Mouse (Mus musculus) liver (tissue): ENCODE measurements around the gene Ptprcap.
"Not testable (repeated sequence)": the region's sequence is repeated elsewhere in the genome, so short reads cannot be mapped to it uniquely, and the experiment has no call there.

Source experiments
- DNase-seq: peaks from one replicate; pipeline ENCODE4 v3.0.0-alpha.2; 2020; ENCODE audit warnings: mixed read lengths

The Ptprcap gene

DNA sequence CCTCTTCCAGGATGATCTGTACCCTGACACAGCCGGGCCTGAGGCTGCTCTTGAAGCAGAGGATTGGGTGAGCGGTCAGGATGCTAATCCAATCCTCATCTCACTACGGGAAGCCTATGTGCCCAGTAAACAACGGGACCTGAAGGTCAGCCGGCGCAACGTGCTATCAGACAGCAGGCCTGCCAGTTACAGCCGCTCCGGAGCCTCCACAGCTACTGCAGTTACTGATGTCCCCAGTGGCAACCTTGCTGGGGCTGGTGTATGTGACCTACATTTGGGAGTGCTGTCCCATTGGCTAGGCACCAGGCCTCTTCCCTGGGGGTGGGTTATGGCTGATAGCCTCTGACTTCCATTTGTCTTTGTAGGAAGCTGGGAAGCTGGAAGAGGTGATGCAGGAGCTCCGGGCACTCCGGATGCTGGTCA lies at the start of gene Ptprcap:
TSS of gene Ptprcap (plus strand) at position 373 of the 423 bp plus-strand sequence.
- no peak for DNase-seq

DNA sequence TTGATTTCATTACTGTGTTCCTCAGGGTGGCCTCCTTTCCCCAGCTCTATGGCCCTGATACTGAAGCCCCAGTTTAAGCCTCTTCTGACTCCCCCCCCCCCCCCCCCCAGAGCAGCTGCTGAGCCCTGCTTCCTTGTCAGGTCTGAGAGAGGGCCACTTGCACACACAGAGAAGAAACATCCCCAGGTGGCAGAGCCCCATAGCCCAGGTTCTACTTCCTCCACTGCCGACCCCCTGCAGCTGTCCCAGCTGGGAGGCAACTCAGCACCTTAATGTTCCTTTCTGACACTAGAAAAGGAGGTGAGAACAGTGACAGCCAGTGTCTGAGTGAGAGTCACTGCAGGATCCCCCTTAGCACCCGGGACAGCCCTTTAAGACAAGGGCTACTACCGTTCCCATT lies 49.6 kb upstream of the Ptprcap start:
- DNase-seq, result no peak

DNA sequence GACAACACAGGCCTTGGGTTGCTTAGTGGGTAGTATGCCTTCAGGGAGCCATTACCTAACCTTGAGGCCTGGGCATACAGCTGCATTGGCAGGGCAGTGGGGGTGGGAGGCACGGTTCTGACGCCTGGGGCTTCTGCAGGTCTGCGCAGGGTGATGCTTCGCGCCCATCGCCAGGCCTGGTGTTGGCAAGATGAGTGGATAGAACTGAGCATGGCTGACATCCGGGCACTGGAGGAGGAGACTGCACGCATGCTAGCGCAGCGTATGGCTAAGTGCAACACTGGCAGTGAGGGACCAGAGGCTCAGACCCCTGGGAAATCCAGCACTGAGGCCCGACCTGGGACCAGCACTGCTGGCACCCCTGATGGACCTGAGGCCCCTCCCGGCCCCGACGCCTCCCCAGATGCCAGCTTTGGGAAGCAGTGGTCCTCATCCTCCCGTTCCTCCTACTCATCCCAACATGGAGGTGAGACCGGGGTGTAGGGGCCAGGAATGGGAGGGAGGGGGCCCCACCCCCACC lies 48.7 kb upstream of the Ptprcap start:
- DNase-seq, result no peak

DNA sequence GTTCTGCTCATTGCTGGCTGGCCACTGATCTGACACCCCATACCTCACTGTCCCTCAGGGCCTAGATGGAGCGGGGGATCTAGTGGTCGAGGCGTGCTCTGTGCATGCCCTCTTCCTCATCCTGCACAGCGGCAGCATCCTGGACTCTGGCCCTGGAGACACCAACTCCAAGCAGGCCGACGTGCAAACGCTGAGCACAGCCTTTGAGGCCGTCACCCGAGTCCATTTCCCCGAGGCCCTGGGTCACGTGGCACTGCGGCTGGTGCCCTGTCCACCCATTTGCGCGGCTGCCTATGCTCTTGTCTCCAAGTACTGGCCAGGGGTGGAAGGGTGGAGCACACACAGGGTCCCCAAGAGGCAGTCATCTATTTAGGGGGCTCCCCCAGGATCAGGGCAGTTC lies 46.8 kb upstream of the Ptprcap start:
- no peak for DNase-seq

DNA sequence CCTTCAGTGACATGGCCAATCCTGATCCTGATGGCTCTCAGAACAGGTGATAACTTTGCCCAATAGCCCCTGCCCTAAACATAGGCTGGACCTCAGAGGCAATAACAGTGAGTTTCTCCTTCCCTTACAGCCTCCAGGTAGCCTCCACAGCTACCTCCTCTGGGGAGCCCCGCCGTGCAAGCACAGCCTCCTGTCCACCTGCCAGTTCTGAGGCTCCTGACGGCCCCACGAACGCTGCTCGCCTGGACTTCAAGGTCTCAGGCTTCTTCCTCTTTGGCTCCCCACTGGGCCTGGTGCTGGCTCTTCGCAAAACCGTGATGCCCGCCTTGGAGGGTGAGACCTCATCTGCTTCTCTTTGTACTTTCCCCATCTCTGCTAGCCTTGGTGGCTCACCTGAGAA lies 44.9 kb upstream of the Ptprcap start:
- no peak for DNase-seq

DNA sequence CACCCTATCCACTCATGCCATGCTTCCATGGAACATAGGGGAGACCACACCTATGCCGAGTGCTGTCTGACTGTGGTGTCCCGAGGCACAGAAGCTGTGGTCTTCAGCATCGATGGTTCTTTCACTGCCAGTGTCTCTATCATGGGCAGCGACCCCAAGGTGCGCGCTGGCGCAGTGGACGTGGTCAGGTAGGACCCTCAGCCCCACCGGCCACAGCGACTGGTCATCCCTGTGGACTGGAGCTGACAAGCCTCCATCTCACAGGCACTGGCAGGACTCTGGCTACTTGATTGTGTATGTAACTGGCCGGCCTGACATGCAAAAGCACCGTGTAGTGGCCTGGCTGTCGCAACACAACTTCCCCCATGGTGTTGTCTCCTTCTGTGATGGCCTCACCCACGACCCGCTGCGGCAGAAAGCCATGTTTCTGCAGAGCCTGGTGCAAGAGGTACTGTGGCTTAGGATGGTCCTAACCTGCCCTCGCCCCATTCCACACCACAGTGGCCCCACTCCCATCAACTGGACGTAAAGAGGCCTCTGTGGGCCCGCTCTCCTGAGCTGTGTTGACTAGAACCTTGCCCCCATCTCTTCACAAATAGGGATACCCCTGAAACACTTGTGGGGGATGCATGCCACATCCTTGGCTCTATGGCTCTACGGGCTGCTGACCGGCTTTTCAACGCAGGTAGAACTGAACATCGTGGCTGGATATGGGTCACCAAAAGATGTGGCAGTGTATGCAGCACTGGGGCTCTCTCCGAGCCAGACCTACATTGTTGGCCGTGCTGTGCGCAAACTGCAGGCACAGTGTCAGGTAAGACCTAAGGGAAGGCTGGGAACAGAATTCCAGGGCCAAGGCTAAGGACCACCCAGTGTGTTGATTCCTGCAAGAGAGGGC lies 41.1 kb upstream of the Ptprcap start:
- DNase-seq, result no peak

DNA sequence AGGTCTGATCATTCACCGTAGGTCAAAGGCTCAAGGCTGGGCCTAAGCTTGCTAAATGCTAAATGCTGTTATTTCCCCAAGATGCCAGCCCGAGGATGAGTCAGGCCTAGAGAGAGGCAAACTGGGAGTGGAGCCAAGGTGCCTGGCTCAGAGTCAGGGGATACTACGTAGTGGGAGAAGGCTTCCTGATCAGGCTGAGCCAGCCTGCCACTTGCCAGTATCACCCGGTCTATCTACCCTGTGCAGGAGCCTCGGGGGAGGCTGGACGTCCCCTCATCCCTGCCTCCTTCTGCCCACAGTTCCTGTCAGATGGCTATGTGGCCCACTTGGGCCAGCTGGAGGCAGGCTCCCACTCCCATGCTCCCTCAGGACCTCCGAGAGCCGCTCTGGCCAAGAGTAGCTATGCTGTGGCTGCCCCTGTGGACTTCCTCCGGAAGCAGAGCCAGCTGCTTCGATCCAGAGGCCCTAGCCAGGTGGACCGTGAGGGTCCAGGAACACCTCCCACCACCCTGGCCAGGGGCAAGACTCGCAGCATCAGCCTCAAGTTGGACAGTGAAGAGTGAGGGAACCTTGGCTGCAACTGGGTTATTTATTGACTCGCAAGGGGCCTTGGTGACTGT lies 40.1 kb upstream of the Ptprcap start:
- DNase-seq, result peak; percentile 41

DNA sequence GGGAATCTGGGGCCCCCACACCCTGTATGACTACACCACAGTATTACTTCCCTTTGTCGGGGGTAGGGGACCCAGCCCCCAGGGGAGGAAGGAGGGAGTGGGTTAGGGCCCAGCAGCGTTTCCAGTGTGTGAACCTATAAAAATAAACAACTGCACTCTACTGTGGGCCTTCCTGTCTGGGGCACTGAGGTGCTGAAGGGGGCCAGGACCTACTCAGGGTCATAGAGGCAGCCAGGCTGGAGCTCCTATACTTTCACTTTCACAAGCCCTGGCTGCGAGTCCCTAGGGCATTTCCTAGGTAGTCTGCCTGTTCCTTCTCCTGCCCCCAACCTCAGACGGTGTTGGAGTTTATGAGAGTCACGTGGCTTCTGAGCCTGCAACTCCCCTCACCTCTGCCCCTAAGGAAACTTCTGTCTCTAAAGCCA lies 39.6 kb upstream of the Ptprcap start:
- DNase-seq, result no peak

DNA sequence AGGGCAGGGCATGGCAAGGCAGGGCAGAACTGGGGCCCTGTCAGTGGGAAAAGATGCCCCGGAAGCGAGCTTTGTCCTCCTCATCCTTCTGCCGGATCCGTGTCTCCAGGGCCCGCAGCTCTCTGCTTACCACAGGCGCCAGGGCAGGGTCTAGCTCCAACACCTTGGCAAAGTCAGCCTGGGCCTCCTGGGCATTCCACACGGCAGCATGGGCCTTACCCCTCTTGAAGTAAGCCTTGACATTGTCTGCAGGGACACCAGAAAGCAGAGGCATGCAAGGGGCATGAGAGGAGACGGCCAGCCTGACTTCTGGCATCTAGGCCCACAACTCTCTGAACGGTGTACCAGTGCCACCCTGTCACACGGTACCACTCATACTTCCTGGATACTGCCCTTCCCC lies 38.9 kb upstream of the Ptprcap start:
- DNase-seq, result no peak

DNA sequence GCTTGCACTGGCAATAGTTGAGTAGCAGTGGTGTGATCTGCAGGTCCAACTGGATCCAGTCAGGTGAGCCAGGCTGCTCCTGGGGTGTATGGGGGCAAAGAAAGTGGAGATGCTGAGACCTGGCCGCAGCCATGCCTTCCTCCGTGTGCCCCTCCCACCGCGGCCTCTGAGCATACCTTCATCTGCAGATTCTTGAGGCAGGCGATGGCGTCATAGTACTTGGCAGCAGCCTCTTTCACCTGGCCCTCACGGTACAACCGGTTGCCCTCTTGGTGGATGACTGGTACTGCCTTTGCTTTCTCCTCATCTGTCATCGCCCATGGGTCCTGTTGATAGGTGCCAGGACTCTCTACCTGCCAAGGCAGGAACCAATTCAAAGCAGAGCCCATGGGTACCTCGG lies 38.3 kb upstream of the Ptprcap start:
- no peak for DNase-seq

DNA sequence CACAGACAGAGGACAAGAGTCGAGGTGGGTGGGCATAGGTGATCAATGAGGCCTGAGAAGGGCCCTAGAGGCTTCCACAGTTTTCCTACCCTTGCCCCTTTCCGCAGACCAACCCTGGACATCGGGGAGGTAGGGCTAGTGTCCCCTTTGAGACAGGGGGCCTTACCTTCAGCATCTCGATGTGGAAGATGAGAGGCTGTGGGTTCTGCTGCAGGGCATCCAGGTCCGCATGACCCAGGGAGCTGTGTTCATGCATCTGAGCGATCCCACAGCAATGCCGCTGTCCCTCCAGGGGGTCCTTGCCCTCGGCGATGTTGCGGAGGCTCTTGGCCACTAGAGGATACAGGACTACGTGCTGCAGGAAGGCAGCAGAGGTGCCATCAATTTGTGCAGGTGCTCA lies 37.6 kb upstream of the Ptprcap start:
- no peak for DNase-seq

DNA sequence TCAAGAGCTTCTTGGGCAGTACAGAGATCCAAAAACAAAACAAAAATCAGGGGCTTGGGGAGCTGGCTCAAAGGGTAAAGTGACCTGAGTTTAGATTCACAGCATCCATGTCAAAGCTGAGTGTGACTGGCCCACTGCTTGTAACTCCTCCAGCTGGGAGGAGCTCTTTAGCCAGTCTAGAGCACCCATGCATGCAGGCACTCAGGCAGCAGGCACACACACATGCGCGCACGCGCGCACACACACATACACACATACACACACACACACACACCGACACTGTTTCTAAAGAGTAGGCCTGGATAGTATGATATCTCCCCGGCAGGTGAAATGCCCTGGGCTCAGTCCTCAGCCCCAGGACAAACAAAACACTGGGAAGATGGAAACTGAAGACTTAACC lies 36.4 kb upstream of the Ptprcap start:
- DNase-seq, result no peak

DNA sequence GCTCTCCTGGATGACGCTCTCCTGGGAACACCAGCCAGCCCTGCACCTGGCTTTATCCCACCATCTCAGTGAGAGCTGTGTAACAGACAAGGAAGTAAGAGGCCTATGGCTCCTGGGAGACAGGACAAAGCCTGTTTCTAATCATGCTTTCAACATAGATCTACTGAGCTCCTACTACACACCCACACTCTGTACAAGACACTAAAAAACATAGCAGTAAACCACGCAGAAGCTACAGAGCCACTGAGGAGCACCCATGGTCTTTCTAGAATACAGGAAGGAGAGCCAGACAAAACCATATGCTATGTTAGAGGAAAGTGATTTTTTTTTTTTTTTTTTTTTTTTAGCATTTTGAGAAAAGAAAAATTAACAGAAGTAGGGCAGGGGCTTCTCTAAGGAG lies 35.1 kb upstream of the Ptprcap start:
- DNase-seq, result no peak

DNA sequence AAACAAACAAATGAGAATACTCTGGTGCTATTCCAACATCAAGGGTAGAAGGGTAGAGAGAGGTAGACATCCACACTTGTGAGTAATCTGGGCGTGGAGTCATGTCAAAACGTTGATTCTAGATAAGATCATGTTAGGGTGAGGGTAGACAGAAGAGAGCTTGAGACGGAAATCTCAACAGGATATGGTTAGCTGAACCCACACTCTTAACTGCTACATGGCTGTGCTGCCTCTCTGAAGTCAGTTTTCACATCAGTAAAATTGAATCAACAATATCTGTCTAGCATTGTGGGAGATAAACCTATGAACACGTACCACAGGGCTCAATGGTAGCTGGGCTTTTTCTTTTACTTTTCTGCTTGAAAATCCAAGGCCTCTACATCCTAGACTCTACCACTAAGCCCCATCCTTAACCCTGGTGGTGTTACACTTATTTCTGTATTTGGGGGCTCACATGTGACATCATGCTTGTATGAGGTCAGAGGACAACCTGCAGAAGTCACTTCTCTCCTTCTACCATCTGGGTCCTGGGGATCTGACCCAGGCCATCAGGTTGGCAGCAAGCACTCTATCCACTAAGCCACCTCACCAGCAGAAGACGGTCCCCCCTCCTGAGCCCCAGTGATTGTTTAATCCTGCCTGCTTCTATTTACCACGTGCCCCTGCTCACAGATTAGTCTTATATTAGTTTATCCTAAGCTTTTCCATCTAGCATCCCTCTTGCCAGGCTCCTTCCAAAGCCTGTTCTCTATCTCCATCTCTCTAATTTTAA lies 33.5 kb upstream of the Ptprcap start:
- DNase-seq, result no peak

DNA sequence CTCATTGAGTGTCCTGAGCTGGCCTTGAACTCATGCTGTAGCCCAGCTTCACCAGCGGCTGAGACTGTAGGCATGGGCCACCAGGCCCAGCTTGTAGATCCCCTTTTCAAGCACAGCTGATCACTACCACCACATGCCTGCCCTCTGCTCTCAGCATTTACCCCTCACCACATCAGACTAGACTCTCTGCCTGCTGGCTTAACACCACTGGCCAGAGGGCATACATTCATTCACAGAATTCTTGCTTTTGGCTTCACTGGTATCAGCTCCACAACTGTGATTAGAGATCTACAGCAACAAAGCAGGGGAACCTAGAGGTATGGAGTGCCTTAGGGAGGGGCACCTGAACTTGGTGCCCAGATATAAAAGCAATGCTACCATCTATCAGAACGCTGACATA lies 32.9 kb upstream of the Ptprcap start:
- DNase-seq, result no peak

DNA sequence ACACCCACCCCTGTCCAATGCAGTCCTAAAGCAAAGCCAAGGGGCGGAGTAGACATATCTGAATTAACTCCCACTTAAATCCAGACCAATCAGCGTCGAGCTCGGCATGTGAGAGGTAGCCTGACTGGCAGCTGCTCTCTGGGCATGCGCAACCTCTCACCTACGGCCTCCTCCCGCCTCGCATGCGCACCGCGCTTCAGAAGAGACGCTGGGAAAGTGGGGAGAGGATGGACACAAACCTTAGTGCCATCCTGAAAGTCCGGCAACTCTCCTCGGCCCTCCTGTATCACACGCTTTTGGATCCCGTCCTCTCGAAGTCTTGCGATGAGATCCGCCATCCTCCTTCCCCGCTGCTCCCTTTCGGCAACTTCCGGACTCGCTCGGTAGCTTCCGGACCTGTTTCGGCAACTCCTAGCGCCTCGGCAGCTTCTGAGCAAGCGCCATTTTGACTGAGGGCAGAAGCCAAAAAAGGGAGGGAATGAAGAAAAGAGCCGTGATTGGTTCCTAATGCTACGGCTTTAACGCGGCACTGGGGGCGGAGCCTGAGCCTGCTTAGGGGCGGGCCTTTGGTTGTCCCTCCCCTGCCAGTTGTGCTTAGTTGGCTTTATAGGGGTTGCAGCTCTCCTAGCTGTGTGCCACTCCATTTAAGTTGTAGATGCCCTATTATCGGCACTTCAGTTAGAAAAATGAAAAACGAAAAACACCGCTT lies 32.2 kb upstream of the Ptprcap start:
- peak; percentile 98 for DNase-seq

DNA sequence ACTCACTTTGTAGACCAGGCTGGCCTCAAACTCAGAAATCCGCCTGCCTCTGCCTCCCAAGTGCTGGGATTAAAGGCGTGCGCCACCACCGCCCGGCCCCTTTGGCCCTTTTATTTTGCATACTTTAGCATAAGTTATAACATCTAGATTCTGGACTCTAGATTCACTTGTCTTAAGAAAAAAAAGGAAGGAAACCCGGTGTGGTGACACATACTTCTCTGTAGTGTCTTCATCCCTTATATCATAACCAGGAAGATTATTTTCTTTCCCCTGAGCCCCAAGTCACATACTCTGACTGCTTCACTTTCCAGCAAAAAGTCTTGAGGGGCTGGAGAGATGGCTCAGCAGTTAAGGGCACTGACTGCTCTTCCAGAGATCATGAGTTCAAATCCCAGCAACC lies 31.5 kb upstream of the Ptprcap start:
- not testable (repeated sequence) for DNase-seq

DNA sequence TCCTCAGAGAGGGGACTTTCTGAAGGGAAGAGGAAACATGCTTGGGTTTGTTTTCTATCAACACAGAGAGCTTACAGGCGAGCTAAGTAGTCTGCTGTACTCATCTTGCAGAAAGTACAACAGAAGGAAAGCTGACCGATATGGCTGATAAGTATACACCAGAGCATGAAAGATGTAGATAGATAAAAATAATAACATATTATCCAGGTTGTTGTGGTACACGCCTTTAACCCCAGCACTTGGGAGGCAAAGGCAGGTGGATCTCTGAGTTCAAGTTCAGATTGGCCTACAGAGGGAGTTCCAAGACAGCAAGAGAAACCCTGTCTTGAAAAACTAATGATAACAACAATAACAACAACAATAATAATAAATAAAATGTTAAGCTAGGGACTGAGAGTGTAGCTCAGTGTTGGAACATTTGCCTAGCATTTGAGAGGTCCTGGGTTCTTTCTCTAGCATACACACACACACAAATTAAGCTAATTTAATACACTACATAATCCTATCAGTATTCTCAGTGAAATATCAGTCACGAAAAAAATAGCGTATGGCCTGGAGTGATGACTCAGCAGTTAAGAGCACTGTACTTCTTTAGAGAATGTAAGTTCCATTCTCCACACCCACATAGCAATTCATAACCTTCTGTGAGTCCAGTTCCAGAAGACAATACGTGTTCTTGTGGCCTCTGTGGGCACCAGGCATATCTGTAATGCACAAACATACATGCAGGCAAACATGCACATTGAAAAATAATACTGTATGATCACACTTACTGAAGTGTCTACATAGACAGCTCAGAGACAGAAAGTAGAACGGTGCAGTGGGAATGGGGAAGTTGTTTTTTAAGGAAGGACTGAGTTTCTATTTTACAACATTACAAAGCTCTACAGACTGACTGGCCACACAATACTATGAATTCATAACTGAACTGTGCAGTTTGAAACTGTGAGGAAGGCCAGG lies 30.7 kb upstream of the Ptprcap start:
- no peak for DNase-seq

DNA sequence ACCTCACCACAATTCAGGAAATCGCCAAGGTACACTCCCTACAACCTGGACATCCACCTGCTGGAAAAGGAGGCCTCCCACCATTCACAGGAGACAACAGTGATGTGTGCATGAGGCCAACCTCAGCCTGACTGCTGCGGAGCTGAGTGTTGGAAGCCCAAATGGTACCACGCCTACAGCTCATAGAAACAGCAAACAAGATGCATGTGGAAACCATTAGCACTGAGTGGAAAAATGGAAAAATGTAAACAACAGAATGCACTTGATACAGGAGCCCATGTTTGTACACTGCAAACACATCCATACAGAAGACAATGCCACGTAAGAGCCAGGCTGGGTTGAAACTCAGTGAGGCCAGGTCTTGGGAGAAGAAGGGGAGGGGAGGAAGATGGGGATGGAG lies 29.0 kb upstream of the Ptprcap start:
- no peak for DNase-seq

DNA sequence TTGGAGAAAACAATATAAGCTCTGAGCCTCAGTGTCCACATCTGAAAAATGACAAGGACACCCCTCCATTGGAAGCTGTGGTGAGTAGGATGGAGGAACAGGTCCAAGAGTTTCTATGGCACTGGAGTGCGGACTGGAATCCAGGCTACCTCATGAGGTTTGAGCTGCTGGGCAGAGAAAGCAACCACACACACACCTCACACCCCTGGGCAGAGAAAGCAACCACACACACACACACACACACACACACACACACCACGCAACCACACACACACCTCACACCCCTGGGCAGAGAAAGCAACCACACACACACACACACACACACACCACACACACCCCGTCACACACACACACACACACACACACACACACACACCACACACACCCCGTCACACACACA lies 28.1 kb upstream of the Ptprcap start:
- DNase-seq, result not testable (repeated sequence)
